Mouse (Mus musculus) MEL (cell line): Measurements from ENCODE around the gene 1700022I11Rik. TPM values are rescaled to one million over a fixed set of nuclear protein-coding genes. Genes with fewer than 3 reads are reported as not detected.

ENCODE experiments used
- DNase-seq: peaks from one replicate; pipeline ENCODE4 v3.0.0; 2011; ENCODE audit warnings: low read depth, low spot score
- H3K27ac ChIP-seq: 2 replicates; pipeline ENCODE4 v1.5.1; 2012; ENCODE audit warnings: low read depth, mild to moderate bottlenecking, control low read depth, low read length, moderate library complexity; ENCODE audit not compliant: control insufficient read depth
- H3K27me3 ChIP-seq, 2 experiments: fragments of 150-350 bp in 1 of 2; sonication (generic) in 1 of 2; 2 replicates each; pipeline ENCODE4 v1.6.1; 2012; ENCODE audit warnings: low read length in 2 of 2, mild to moderate bottlenecking in 2 of 2, improper control_type of control experiment in 1 of 2, moderate library complexity in 1 of 2; ENCODE audit not compliant: insufficient read depth in 2 of 2, control insufficient read depth in 1 of 2
- H3K36me3 ChIP-seq, 2 experiments: 2 replicates each; pipeline ENCODE4 v1.6.1; 2012 to 2014; ENCODE audit warnings: low read length in 2 of 2, improper control_type of control experiment in 1 of 2, inconsistent platforms in 1 of 2, mild to moderate bottlenecking in 1 of 2; ENCODE audit not compliant: insufficient read depth in 2 of 2, control insufficient read depth in 1 of 2
- H3K4me1 ChIP-seq, 2 experiments: fragments of 150-350 bp in 1 of 2; sonication (generic) in 1 of 2; 2 replicates each; pipeline ENCODE4 v1.6.1; 2012; ENCODE audit warnings: low read length in 2 of 2, improper control_type of control experiment in 1 of 2, mild to moderate bottlenecking in 1 of 2; ENCODE audit not compliant: insufficient read depth in 2 of 2, control insufficient read depth in 1 of 2
- H3K4me3 ChIP-seq, 2 experiments: fragments of 150-350 bp in 1 of 2; sonication (generic) in 1 of 2; 2 replicates each; pipeline ENCODE4 v1.5.1; 2012; ENCODE audit warnings: low read depth in 2 of 2, low read length in 2 of 2, mild to moderate bottlenecking in 2 of 2, moderate library complexity in 2 of 2, control low read depth in 1 of 2, improper control_type of control experiment in 1 of 2; ENCODE audit not compliant: control insufficient read depth in 1 of 2, insufficient read depth in 1 of 2
- H3K79me2 ChIP-seq: 2 replicates; pipeline ENCODE4 v1.6.1; 2012; ENCODE audit warnings: mild to moderate bottlenecking, low read length, moderate library complexity; ENCODE audit not compliant: control insufficient read depth, poor library complexity, insufficient read depth
- H3K9ac ChIP-seq: 2 replicates; pipeline ENCODE4 v1.6.1; 2012; ENCODE audit warnings: low read depth, mild to moderate bottlenecking, control low read depth, low read length, moderate library complexity; ENCODE audit not compliant: control insufficient read depth, poor library complexity, severe bottlenecking
- H3K9me3 ChIP-seq: fragments of 150-350 bp; sonication (generic); replicated peaks from 2 replicates; pipeline ENCODE4 v1.6.1; 2012; ENCODE audit warnings: mild to moderate bottlenecking, low read length, improper control_type of control experiment, moderate library complexity; ENCODE audit not compliant: insufficient read depth
- CHD1 ChIP-seq: IDR thresholded peaks from 2 replicates; pipeline ENCODE4 v1.6.1; 2012; ENCODE audit warnings: low read depth, mild to moderate bottlenecking, inconsistent platforms, low read length, improper control_type of control experiment
- E2F4 ChIP-seq: IDR thresholded peaks from 2 replicates; pipeline ENCODE4 v1.6.1; 2011; ENCODE audit warnings: low read depth, low read length, improper control_type of control experiment, borderline replicate concordance
- ELF1 ChIP-seq: IDR thresholded peaks from 2 replicates; pipeline ENCODE4 v1.6.1; 2014; ENCODE audit warnings: low read depth, mild to moderate bottlenecking, inconsistent platforms, low read length, improper control_type of control experiment, moderate library complexity
- EP300 ChIP-seq, 2 experiments: IDR thresholded peaks; 2 replicates each; pipeline ENCODE4 v1.6.1; 2011; ENCODE audit warnings: improper control_type of control experiment in 2 of 2, low read length in 2 of 2, low read depth in 1 of 2, mild to moderate bottlenecking in 1 of 2
- GATA1 ChIP-seq: IDR thresholded peaks from 2 replicates; pipeline ENCODE4 v1.6.1; 2011; ENCODE audit warnings: low read depth, low read length, improper control_type of control experiment
- HCFC1 ChIP-seq: IDR thresholded peaks from 2 replicates; pipeline ENCODE4 v1.6.1; 2012; ENCODE audit warnings: low read depth, mild to moderate bottlenecking, inconsistent platforms, low read length, improper control_type of control experiment, moderate library complexity
- MAFK ChIP-seq: IDR thresholded peaks from 2 replicates; pipeline ENCODE4 v1.6.1; 2011; ENCODE audit warnings: low read depth, mild to moderate bottlenecking, low read length, improper control_type of control experiment, borderline replicate concordance
- MAX ChIP-seq: IDR thresholded peaks from 2 replicates; pipeline ENCODE4 v1.6.1; 2011; ENCODE audit warnings: low read length, improper control_type of control experiment
- MEF2A ChIP-seq: IDR thresholded peaks from 2 replicates; pipeline ENCODE4 v1.6.1; 2014; ENCODE audit warnings: low read depth, mild to moderate bottlenecking, inconsistent platforms, low read length, improper control_type of control experiment; ENCODE audit not compliant: poor library complexity, insufficient replicate concordance, severe bottlenecking; ENCODE audit errors: extremely low read depth
- MYB ChIP-seq: IDR thresholded peaks from 2 replicates; pipeline ENCODE4 v1.6.1; 2011; ENCODE audit warnings: mild to moderate bottlenecking, low read depth, low read length, improper control_type of control experiment
- MYC ChIP-seq: IDR thresholded peaks from 2 replicates; pipeline ENCODE4 v1.6.1; 2011; ENCODE audit warnings: low read depth, mild to moderate bottlenecking, low read length, improper control_type of control experiment, moderate library complexity
- NRF1 ChIP-seq: IDR thresholded peaks from 2 replicates; pipeline ENCODE4 v1.6.1; 2014; ENCODE audit warnings: low read depth, mild to moderate bottlenecking, inconsistent platforms, low read length, improper control_type of control experiment, moderate library complexity; ENCODE audit not compliant: poor library complexity, insufficient read depth, severe bottlenecking
- RAD21 ChIP-seq: IDR thresholded peaks from 2 replicates; pipeline ENCODE4 v1.6.1; 2011; ENCODE audit warnings: mild to moderate bottlenecking, low read depth, low read length, improper control_type of control experiment
- RCOR1 ChIP-seq: IDR thresholded peaks from 2 replicates; pipeline ENCODE4 v1.6.1; 2012; ENCODE audit warnings: low read depth, mild to moderate bottlenecking, inconsistent platforms, low read length, improper control_type of control experiment
- SIN3A ChIP-seq: IDR thresholded peaks from 2 replicates; pipeline ENCODE4 v1.6.1; 2012; ENCODE audit warnings: low read length, improper control_type of control experiment, inconsistent platforms
- UBTF ChIP-seq: IDR thresholded peaks from 2 replicates; pipeline ENCODE4 v1.6.1; 2012; ENCODE audit warnings: low read depth, mild to moderate bottlenecking, inconsistent platforms, low read length, improper control_type of control experiment, moderate library complexity, borderline replicate concordance; ENCODE audit not compliant: insufficient read depth
- USF1 ChIP-seq: IDR thresholded peaks from 2 replicates; pipeline ENCODE4 v1.6.1; 2014; ENCODE audit warnings: low read depth, mild to moderate bottlenecking, inconsistent platforms, low read length, improper control_type of control experiment, moderate library complexity
- USF2 ChIP-seq, 2 experiments: IDR thresholded peaks; 2 replicates each; pipeline ENCODE4 v1.6.1; 2011 to 2012; ENCODE audit warnings: improper control_type of control experiment in 2 of 2, low read length in 2 of 2, borderline replicate concordance in 1 of 2, inconsistent platforms in 1 of 2, low read depth in 1 of 2, mild to moderate bottlenecking in 1 of 2; ENCODE audit not compliant: insufficient read depth in 1 of 2
- ZC3H11A ChIP-seq: IDR thresholded peaks from 2 replicates; pipeline ENCODE4 v1.6.1; 2012; ENCODE audit warnings: low read depth, mild to moderate bottlenecking, inconsistent platforms, low read length, improper control_type of control experiment
- ZKSCAN1 ChIP-seq: IDR thresholded peaks from 2 replicates; pipeline ENCODE4 v1.6.1; 2012; ENCODE audit warnings: low read depth, mild to moderate bottlenecking, inconsistent platforms, low read length, improper control_type of control experiment, moderate library complexity
- ZNF384 ChIP-seq: IDR thresholded peaks from 2 replicates; pipeline ENCODE4 v1.6.1; 2012; ENCODE audit warnings: low read depth, mild to moderate bottlenecking, inconsistent platforms, low read length, improper control_type of control experiment
- polyA plus RNA-seq, 2 experiments: library from polyadenylated mRNA; stranded (reverse) in 1 of 2; unstranded in 1 of 2; fragments of >175 nt in 1 of 2; fragments of >200 nt in 1 of 2; gene quantifications; 2 replicates each; pipeline versions ENCODE4 v1.2.1 to v1.2.4; 2012; ENCODE audit warnings: low replicate concordance in 2 of 2, low read depth in 1 of 2; ENCODE audit not compliant: insufficient read length in 2 of 2, insufficient read depth in 1 of 2, missing spikeins in 1 of 2
- total RNA-seq: library from RNA; depleted of rRNA; stranded (reverse); fragments of 300-350 nt; gene quantifications from 2 replicates; pipeline ENCODE4 v1.2.3, GENCODE M21; 2012

Gene 1700022I11Rik
- total and polyA plus RNA-seq, 3 experiments, result 0.39 to 0.54 TPM; not detected in 1

DNA sequence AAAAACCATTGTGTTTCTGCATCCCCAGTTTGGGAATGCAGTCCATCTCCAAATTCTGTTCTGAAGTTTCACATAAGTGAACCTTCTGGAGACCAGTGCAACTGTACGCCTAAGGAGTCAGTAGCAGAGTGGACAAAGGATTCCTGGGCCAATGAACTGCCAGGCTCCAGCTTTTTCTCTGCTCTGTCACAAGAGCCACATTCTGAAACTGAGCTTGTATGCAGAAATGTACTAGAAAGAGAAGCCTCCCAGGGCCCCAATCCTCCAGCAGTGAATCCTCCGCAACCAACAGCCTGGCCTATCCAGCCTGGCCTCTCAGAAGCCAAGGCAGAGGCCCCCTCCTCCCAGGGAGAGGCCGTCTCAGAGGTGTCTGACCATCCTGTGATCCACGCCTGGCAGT, 3.5 kb downstream of the 1700022I11Rik start:
- H3K9me3 ChIP-seq, result no peaks in the 10 kb centered on the region
- no peaks in the 10 kb centered on the region for H3K4me1 ChIP-seq
- H3K9ac ChIP-seq, result no peak overlapping the region
- no peak overlapping the region for H3K27ac ChIP-seq
- DNase-seq, result no peak
- no peaks in the 10 kb centered on the region for H3K27me3 ChIP-seq
- TF ChIP-seq MYB (no peak), USF2 (IDR thresholded peaks at IDR 0.05; ENCODE audit: borderline replicate concordance in 1 of 2, insufficient read depth in 1 of 2, low read depth in 1 of 2, low read length in 2 of 2) (no peak), RCOR1 (no peak), ZKSCAN1 (no peak), MAX (no peak), SIN3A (no peak), CHD1 (no peak), E2F4 (no peak), ZNF384 (no peak), ELF1 (no peak), HCFC1 (no peak), EP300 (IDR thresholded peaks at IDR 0.05; ENCODE audit: low read depth in 1 of 2, low read length in 2 of 2) (no peak), USF1 (no peak), NRF1 (no peak), RAD21 (no peak)
- TF ChIP-seq, all 39 proteins: peak for 0
- Histone ChIP-seq H3K79me2 (no peaks in the 10 kb centered on the region), H3K4me3 (no peak overlapping the region), H3K36me3 (peaks cover 1 to 2% of the 10 kb centered on the region in 2 experiments; a peak in 2 of 4 replicates)

- no peak for DNase-seq
- H3K36me3 ChIP-seq, result peaks cover 1 to 2% of the 10 kb centered on the region in 2 experiments; a peak in 2 of 4 replicates
- no peak overlapping the region for H3K9ac ChIP-seq
- H3K4me3 ChIP-seq, result no peak overlapping the region
- no peak overlapping the region for H3K27ac ChIP-seq
- no peak for TF ChIP-seq USF1
- no peak for TF ChIP-seq NRF1
- TF ChIP-seq MAX, result no peak
- TF ChIP-seq ZC3H11A, result no peak
- no peak for TF ChIP-seq RCOR1
- TF ChIP-seq HCFC1, result no peak
- no peak for TF ChIP-seq RAD21
- TF ChIP-seq USF2 (IDR thresholded peaks at IDR 0.05; ENCODE audit: borderline replicate concordance in 1 of 2, insufficient read depth in 1 of 2, low read depth in 1 of 2, low read length in 2 of 2), result no peak
- no peak for TF ChIP-seq GATA1
- TF ChIP-seq UBTF, result no peak
- TF ChIP-seq MAFK, result no peak
- no peak for TF ChIP-seq MYC
- no peak for TF ChIP-seq E2F4
- no peak for TF ChIP-seq ELF1
- no peak for TF ChIP-seq MEF2A
- no peak for TF ChIP-seq EP300 (IDR thresholded peaks at IDR 0.05; ENCODE audit: low read depth in 1 of 2, low read length in 2 of 2)
- no peaks in the 10 kb centered on the region for H3K79me2 ChIP-seq
- H3K27me3 ChIP-seq, result no peaks in the 10 kb centered on the region
- no peaks in the 10 kb centered on the region for H3K4me1 ChIP-seq
- H3K9me3 ChIP-seq, result no peaks in the 10 kb centered on the region
Observed at GRCm38 (mm10) chr4:42973868-42974267, 4.5 kb downstream of the 1700022I11Rik start.
